Mouse (Mus musculus): Measurements from ENCODE around the gene Atp2a2. TPM values are rescaled to one million over a fixed set of nuclear protein-coding genes. Genes with fewer than 3 reads are reported as not detected.

The Atp2a2 gene
- total RNA-seq (2014; rRNA removed; ENCODE audit: low replicate concordance): 2,277 and 2,295 TPM in 2 replicates
- 706 and 785 TPM in 2 replicates for polyA plus RNA-seq (2015; fragmentation: Nextera tagmentation; extraction: Ambion mirVana)

DNA sequence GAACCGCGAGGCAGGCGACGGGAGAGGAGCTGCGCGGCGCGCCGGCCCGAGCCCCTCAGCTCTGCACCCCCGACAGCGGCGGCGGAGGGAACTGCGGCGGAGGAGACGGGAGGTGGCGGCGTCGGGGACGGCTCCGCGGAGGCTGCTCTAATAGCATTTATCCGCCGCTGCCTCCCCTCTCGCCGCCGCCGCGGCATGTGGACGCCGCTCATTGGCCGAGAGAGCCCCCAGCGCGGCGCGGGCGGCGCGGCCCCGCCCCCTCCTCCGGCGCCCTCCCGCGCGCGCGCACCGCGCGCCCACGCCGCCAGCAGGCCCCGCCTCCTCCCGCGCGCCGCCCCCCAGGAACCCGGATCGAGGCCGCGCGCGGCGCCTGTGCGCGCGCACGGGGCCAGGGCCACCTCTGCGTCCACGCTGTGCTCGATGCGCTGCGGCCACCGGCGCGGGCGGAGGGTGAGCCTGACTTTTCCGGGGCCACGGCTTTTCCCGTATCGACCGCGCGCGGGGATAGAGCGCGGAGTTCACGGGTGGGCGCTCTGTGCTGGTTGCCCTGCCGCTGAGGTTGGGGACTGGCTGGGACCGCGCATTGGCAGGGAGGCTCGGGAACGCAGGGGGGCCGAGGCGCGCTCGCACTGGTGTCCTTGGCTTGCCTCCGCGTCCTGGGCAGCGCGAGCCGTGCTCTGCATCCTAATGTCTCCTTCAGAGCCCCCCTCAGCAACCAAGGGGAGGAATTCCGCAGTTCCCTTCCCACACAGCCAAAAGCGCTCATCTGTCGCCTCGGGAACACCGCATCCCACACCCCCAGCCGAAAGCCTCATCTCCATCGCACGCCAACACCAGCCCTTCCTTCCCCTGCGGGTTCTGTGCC lies at the start of gene Atp2a2:
Gene Atp2a2, minus strand, starts transcription at position 149 of the 865 bp plus-strand sequence.
- TF ChIP-seq EP300 (IDR thresholded peaks at IDR 0.05; ENCODE audit: low read depth) (no peak), CTCF (IDR thresholded peaks at IDR 0.05; ENCODE audit: low read depth) (no peak)
- Histone ChIP-seq H3K27ac (ENCODE audit: low read depth) (peak within 1 kb of the TSS; percentile 100), H3K4me3 (ENCODE audit: low read depth, low read length) (peak within 1 kb of the TSS; percentile 97), H3K9me3 (replicated peaks; ENCODE audit: control insufficient read depth, low read length) (no peaks in the 10 kb centered on the region), H3K4me2 (ENCODE audit: low read depth, low read length) (peak within 1 kb of the TSS; percentile 67), H3K27me3 (ENCODE audit: control insufficient read depth, insufficient read depth, low read length) (no peaks in the 10 kb centered on the region), H3K9ac (replicated peaks; ENCODE audit: low read depth, low read length) (peak within 1 kb of the TSS; percentile 100), H3K36me3 (replicated peaks; ENCODE audit: control insufficient read depth, insufficient read depth, low read length) (peaks cover 11% of the 10 kb centered on the region; the same call in 1 of the 2 replicates), H3K4me1 (ENCODE audit: control insufficient read depth, insufficient read depth) (peaks cover 11% of the 10 kb centered on the region)
- WGBS: under 1% methylated on average over 58 of the region's 113 CpGs
- ATAC-seq (ENCODE audit: insufficient read depth, low read depth) (peak; percentile 90), DNase-seq (ENCODE audit: low spot score) (peak; percentile 94)

DNA sequence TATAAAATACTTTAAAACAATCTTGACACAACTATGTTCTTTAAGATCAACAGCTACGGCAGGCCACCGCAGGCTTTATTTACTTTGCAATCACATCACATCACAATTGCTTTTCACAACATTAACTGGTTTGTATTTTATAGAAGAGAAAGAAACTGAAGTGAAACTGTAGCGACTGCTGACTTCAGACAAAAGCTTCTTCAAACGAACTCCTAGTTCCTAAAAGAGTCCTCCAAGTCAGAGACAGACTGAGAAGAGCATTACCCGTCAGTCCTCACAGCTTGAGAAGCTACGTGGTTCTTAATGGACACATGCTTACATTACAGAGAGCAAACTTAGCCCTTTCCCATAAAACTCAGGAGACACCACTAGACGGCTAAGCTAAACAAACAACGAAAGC lies 48.4 kb upstream of the Atp2a2 start:
- H3K4me1 ChIP-seq (ENCODE audit: control insufficient read depth, insufficient read depth): peaks cover 19% of the 10 kb centered on the region
- H3K4me2 ChIP-seq (ENCODE audit: low read depth, low read length): no peak overlapping the region
- 84% methylated on average over 8 of the region's 8 CpGs for WGBS
- H3K27ac ChIP-seq (ENCODE audit: low read depth): no peak overlapping the region
- no peak for ATAC-seq (ENCODE audit: insufficient read depth, low read depth)
- peaks cover 8% of the 10 kb centered on the region; the same call in 1 of the 2 replicates for H3K36me3 ChIP-seq (replicated peaks; ENCODE audit: control insufficient read depth, insufficient read depth, low read length)
- no peak overlapping the region for H3K9ac ChIP-seq (replicated peaks; ENCODE audit: low read depth, low read length)
- H3K4me3 ChIP-seq (ENCODE audit: low read depth, low read length): no peak overlapping the region
- no peaks in the 10 kb centered on the region for H3K27me3 ChIP-seq (ENCODE audit: control insufficient read depth, insufficient read depth, low read length)
- no peaks in the 10 kb centered on the region for H3K9me3 ChIP-seq (replicated peaks; ENCODE audit: control insufficient read depth, low read length)
- no peak for DNase-seq (ENCODE audit: low spot score)
- no peak for TF ChIP-seq EP300 (IDR thresholded peaks at IDR 0.05; ENCODE audit: low read depth)
- TF ChIP-seq CTCF (IDR thresholded peaks at IDR 0.05; ENCODE audit: low read depth): no peak

DNA sequence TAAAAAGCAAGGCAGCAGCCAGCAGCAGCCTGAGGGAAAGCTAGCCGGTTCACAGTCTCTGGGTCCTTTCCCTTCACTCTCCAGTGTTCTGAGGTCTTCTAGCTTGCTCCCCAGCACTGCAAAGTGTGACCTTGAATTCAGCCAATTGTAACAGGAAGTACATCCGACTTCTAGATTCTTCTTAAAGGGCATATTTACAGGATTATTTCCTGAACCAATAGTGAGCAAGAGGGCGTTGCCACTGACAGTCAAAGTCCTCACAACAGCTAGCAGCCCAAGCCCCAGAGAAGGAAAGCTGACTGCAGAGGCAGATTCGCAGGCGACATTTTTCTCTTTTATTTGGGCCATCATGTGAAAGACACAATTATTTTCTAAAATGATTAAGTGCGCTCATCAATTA lies 46.6 kb upstream of the Atp2a2 start:
- DNase-seq (ENCODE audit: low spot score) (peak; percentile 55), ATAC-seq (ENCODE audit: insufficient read depth, low read depth) (peak; percentile 62)
- Histone ChIP-seq H3K9ac (replicated peaks; ENCODE audit: low read depth, low read length) (no peak overlapping the region), H3K36me3 (replicated peaks; ENCODE audit: control insufficient read depth, insufficient read depth, low read length) (peaks cover 8% of the 10 kb centered on the region; the same call in 1 of the 2 replicates), H3K4me1 (ENCODE audit: control insufficient read depth, insufficient read depth) (peaks cover 27% of the 10 kb centered on the region), H3K27me3 (ENCODE audit: control insufficient read depth, insufficient read depth, low read length) (no peaks in the 10 kb centered on the region), H3K27ac (ENCODE audit: low read depth) (peak overlapping the region; percentile 72), H3K4me2 (ENCODE audit: low read depth, low read length) (no peak overlapping the region), H3K9me3 (replicated peaks; ENCODE audit: control insufficient read depth, low read length) (no peaks in the 10 kb centered on the region), H3K4me3 (ENCODE audit: low read depth, low read length) (no peak overlapping the region)
- no peak for TF ChIP-seq CTCF (IDR thresholded peaks at IDR 0.05; ENCODE audit: low read depth)
- TF ChIP-seq EP300 (IDR thresholded peaks at IDR 0.05; ENCODE audit: low read depth): no peak
- WGBS: 46% methylated on average over 6 of the region's 6 CpGs

DNA sequence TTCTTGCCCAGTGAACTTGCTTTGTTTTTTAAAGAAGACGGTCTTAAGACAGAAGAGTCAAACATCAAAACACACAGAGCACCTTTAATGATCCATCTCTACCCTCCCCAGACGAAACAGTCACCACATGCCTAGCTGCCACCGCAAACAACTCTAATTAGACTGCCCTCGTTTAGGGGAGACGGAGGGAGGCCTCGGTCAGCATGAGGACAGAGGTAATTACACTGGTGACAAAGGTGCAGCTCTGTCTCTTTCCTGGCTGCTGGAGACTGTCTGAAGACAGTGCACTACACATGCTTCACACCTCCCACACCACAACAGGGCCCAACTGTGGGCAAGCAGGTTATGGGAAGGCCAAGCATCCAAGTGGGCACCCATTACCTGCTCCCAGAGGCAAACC lies 45.8 kb upstream of the Atp2a2 start:
- ATAC-seq (ENCODE audit: insufficient read depth, low read depth) (no peak), DNase-seq (ENCODE audit: low spot score) (no peak)
- Histone ChIP-seq H3K27me3 (ENCODE audit: control insufficient read depth, insufficient read depth, low read length) (no peaks in the 10 kb centered on the region), H3K27ac (ENCODE audit: low read depth) (peak overlapping the region; percentile 57), H3K4me3 (ENCODE audit: low read depth, low read length) (no peak overlapping the region), H3K4me2 (ENCODE audit: low read depth, low read length) (no peak overlapping the region), H3K9me3 (replicated peaks; ENCODE audit: control insufficient read depth, low read length) (no peaks in the 10 kb centered on the region), H3K36me3 (replicated peaks; ENCODE audit: control insufficient read depth, insufficient read depth, low read length) (peaks cover 7% of the 10 kb centered on the region; the same call in 1 of the 2 replicates), H3K4me1 (ENCODE audit: control insufficient read depth, insufficient read depth) (peaks cover 35% of the 10 kb centered on the region), H3K9ac (replicated peaks; ENCODE audit: low read depth, low read length) (no peak overlapping the region)
- TF ChIP-seq EP300 (IDR thresholded peaks at IDR 0.05; ENCODE audit: low read depth) (no peak), CTCF (IDR thresholded peaks at IDR 0.05; ENCODE audit: low read depth) (no peak)
- WGBS: 66% methylated on average over 6 of the region's 6 CpGs

DNA sequence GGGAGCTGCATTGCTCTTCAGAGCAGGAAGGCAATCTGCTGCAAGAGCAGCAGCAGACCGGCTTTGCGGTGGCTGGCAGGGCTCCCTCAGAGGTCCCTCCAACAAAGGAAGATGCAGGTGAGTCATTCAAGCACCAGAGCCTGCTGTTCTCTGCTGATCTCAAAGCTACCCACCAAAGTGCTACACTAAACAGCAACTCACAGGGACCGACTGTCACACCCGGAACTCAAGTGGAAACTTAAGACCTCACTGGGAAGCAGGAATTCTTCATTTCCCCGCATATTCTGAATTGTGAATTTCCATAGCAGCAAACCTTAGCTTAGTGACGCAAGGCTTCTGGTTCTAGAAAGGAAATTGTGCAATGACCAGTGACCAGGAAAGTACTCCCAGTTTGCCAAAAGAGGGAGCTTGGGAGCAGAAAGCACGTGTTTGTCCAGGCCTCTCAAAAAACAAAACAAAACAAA lies 45.3 kb upstream of the Atp2a2 start:
- WGBS: 23% methylated on average over 7 of the region's 7 CpGs
- Histone ChIP-seq H3K27ac (ENCODE audit: low read depth) (peak overlapping the region; percentile 35), H3K27me3 (ENCODE audit: control insufficient read depth, insufficient read depth, low read length) (no peaks in the 10 kb centered on the region), H3K4me3 (ENCODE audit: low read depth, low read length) (no peak overlapping the region), H3K4me2 (ENCODE audit: low read depth, low read length) (no peak overlapping the region), H3K9me3 (replicated peaks; ENCODE audit: control insufficient read depth, low read length) (no peaks in the 10 kb centered on the region), H3K36me3 (replicated peaks; ENCODE audit: control insufficient read depth, insufficient read depth, low read length) (0 out of 2 replicates have a peak, but pooled peaks cover 4% of the 10 kb centered on the region), H3K9ac (replicated peaks; ENCODE audit: low read depth, low read length) (no peak overlapping the region), H3K4me1 (ENCODE audit: control insufficient read depth, insufficient read depth) (peaks cover 37% of the 10 kb centered on the region)
- DNase-seq (ENCODE audit: low spot score) (peak; percentile 90), ATAC-seq (ENCODE audit: insufficient read depth, low read depth) (peak; percentile 30)
- peak; percentile 60 for TF ChIP-seq CTCF (IDR thresholded peaks at IDR 0.05; ENCODE audit: low read depth)
- no peak for TF ChIP-seq EP300 (IDR thresholded peaks at IDR 0.05; ENCODE audit: low read depth)

Data from heart, postnatal 0 days (tissue).